Mouse (Mus musculus) heart, postnatal 4 days (tissue): ENCODE results near the gene Gas7. TPM values are rescaled to one million over a fixed set of nuclear protein-coding genes. Genes with fewer than 3 reads are reported as not detected.

Source experiments
- DNase-seq: peaks from one replicate; pipeline ENCODE4 v3.0.0; 2021
- total RNA-seq, 2 experiments: library from RNA; stranded (reverse); gene quantifications; 2 replicates each; pipeline ENCODE4 v1.2.3; 2021

Gas7 gene
- total RNA-seq, 2 experiments from 2014 or later, result 22.0 to 24.5 TPM

DNA sequence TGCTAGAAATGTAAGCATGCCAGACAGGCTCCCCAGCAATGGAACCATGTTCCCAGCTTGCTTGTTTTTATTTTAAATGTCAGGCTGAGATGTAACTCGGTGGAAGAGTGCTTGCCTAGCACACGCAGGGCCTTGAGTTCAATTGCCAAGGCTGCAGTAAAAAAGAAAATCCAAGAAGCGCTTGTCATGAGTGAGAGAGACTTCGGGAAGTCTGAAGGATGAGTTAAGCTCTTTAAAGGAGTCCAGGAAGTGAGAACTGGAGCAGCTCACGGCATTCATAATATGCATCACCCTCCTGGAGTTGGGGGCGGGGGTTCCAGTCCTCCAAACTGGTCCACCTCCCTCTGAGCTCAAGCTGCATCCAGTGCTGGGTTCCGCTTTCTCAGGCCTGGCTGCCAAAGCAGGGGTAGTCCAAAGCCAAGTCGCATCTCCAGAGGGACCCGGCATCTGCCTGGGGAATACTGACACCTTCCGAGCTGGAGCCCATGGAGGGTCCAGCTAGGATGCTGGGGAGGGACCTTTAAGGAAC, 34.5 kb downstream of the Gas7 start:
- DNase-seq, result no peak

GRCm38 (mm10) chr11:67496796-67497195, 41.6 kb downstream of the Gas7 start:
- DNase-seq, result no peak

DNA sequence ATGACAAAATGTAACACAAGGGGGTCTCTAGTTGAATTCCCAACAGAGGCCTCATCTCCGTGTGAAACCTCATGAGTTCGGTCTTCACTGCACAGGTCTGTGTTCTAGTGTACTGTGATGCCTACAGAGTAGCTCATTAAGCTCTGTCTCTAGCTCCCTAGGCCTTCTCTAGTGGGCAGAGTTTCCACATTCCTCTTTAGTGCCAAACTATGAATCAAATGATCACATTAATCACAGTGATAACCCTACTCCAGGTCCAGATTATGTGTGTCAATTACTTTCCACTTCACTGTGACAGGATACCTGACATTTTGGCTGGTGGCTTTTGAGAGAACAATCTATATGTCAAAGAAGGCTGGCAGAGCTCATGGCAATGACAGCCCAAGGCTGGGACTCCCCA, 44.9 kb downstream of the Gas7 start:
- no peak for DNase-seq

GRCm38 (mm10) chr11:67501468-67502244, 46.4 kb downstream of the Gas7 start:
- no peak for DNase-seq

GRCm38 (mm10) chr11:67509219-67509876, 54.1 kb downstream of the Gas7 start:
- DNase-seq, result no peak

- no peak for DNase-seq
These were observed 55.6 kb downstream of the Gas7 start for GRCm38 (mm10) chr11:67510831-67511230.

- DNase-seq, result no peak
These were observed 57.8 kb downstream of the Gas7 start for GRCm38 (mm10) chr11:67513001-67513400.

GRCm38 (mm10) chr11:67514401-67514800, 59.2 kb downstream of the Gas7 start:
- peak; percentile 25 for DNase-seq

DNA sequence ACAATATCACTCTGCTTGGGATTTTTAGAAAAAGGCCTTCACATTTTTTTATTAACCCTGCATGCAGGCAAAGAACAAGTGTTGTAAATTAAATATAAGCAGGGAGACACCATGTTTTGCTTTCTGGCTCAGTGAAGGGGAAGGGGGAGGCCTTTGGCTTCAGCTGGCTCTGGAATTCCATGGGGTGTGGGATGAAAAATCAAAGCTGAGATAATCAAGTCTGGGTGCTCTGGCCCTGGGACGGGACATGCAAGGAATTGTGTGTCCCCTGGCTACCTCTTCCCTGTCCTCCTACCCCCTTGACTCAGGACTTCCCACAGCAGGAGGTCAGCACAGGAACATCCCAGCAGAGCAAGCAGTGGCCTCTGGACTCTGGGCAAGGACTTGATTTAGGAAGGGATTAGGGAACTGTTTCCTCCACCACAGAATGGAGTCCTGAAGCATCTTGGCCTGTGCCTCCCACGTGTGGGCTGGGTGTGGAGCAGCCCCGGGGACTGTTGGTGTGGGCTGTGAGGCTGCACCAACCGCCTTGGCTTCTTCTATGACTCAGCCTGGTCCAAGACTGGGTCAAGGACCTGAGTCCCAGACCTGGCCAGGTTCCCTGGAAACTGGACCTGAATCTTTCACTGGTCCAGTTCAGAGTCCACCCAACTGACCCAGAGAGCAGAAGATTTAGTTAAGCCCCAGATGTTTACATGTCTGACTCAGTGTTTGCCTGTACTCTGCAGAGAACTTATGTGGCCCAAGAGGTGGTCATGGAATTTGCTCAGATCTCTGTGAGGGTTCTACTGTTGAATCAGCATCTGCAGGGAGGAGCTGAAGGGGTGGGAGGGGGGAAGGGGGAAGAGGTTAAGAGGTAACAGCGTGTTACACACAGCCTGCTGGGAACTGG, 60.0 kb downstream of the Gas7 start:
- peak; percentile 20 for DNase-seq

DNA sequence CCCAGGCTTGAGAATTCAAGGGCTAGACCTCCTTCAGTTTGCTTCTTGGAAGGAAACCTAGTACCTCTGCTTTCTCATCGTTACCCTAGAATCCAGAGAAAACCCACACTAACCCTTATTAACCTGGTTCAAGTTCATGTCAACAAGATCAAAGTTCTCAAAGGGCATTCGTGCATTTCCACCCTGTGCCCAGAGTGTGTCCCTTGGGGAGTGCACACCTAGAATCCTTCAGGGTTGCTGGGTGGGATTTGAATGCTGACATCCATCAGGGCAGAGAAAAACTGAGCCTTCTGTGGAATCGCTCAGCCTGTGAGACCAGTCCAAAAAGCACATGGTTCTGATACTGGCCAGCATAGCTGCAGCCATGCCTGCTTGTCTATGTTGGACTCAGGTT, 60.7 kb downstream of the Gas7 start:
- DNase-seq, result no peak

- no peak for DNase-seq
These were observed 62.5 kb downstream of the Gas7 start for GRCm38 (mm10) chr11:67517748-67518147.

GRCm38 (mm10) chr11:67518985-67519384, 63.7 kb downstream of the Gas7 start:
- no peak for DNase-seq

- no peak for DNase-seq
These were observed 67.4 kb downstream of the Gas7 start for GRCm38 (mm10) chr11:67522671-67523070.

DNA sequence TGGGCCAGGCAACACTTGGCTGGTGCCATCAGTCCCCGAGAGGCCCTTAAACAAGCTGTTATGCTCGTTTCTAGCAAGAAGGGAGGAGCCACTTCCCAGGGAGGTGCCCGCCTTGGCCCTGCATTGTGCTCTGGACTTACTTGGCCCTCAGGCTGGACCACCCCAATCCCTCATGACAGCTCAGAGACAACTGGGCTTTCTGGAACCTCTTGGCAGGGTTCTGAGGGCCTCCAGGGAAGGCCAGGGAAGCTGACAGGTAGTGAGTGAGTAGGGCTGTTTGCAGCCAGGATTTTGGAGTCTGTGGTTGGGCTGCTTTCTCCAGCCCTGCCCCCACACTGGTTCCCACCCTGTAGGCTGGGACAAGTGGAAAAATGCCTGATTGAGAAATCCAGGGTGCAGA, 68.6 kb downstream of the Gas7 start:
- DNase-seq, result peak; percentile 58

DNA sequence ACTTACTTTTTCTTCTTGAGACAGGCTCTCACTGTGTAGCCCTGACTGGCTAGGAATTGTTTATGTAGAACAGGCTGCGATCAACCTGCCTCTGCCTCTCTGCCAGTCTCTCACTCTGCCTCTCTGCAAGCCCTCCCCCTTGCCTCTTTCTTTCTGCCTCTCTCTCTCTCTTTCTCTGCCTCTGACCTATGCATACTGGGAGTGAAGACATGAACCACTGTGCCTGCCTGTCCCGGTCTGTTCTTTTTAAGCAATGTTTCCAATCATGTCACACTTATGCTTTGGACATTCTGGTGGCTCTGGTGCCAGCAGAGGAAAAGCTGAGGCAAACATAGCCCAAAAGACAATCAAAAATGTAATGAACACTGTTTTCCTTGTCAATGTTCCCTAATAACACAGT, 69.5 kb downstream of the Gas7 start:
- DNase-seq, result no peak

GRCm38 (mm10) chr11:67525841-67526240, 70.6 kb downstream of the Gas7 start:
- DNase-seq, result no peak

DNA sequence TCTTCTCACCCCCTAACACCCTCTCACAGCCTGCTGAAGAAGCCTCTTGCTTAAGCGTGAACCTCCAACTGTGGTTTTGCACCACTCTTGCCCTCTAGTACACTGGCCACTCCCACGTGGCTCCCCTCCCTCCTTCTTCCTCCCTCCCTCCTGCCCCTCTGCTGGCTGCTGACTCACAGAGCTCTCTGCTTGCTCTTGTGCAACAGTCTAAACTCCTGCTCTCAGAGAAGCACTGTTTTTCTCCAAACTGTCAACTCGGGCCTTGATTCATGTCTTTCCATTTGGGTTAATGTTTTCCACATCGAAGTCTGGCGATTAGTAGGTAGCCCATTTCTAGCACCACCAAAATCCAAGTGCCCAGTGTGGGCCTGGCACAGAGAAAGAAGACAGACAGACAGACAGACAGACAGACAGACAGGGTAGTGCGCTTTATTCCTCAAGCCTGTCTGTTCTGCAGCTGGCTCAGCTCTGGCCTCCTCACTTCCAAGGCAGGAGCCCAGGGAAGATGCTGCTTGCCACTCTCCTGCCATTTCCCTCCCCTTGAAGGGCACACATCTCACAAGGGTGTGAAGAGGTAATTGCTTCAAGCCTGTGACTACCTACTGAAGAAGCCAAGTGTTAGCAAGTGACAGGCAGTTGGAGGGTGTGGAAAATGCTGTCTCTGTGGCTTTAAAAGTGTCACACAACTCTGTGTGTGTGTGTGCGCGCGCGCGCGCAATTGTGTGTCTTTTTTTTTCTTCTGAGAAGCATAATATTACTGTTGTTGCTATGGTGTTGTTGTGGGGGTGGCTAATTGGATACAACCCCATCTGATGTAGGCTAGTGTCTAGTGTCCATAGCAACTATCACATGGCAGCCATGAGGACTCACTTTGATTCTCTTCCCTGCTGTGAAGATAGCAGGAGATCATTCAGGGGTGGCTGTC, 71.6 kb downstream of the Gas7 start:
- peak; percentile 57 for DNase-seq

DNA sequence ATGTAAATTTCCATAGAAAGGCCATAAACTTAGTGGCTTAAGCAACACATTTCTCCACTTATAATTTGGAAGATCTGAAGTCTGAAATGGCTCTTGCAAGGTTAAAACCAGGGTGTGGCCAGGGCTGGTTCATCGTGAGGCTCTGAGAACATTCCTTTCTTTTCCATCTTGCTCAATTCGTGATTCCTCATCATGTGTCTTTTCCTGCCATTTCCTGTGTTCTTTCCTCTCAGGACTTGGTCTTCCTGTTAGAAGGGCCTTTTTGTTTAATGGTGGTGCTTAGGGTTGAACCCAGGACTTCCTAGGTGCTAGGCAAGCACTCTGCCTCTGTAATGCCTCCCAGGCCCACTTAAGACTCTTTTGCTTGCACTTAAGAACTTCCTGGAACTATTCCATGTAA, 76.0 kb downstream of the Gas7 start:
- no peak for DNase-seq

- DNase-seq, result no peak
These were observed 76.8 kb downstream of the Gas7 start for GRCm38 (mm10) chr11:67531926-67532565.

DNA sequence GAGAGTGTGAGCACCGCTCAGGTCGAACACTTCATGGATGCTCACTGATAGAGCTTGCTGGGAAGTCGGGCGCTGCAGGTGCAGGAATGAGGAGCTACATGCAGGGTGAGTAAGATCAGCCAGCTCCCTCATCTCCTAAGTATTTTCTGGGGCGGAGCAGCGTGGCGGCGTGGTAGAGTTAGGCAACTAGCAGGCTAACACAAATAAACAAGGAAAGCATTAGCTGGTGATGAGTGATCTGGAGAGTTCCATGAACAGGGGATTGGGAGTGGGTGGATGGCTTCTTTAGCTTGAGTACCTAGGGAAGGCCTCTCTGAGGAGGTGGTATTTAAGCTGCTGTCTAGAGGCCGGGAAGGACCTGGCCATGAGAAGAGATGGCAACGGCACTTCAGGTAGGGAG, 77.5 kb downstream of the Gas7 start:
- no peak for DNase-seq

- no peak for DNase-seq
These were observed 77.9 kb downstream of the Gas7 start for GRCm38 (mm10) chr11:67533151-67533550.
